Mouse (Mus musculus) inflammation-experienced regulatory T-cells, adult 6 months (primary cell): ENCODE measurements at regions not wholly inside any gene's neighbourhood (a gene's known extent, or its start where the extent isn't known, plus 50 kb on each side); places are given as distances from the start of the nearest gene placed in this dataset.

Experiments
- ATAC-seq: one replicate; pipeline ENCODE4 v1.8.0; 2017

DNA sequence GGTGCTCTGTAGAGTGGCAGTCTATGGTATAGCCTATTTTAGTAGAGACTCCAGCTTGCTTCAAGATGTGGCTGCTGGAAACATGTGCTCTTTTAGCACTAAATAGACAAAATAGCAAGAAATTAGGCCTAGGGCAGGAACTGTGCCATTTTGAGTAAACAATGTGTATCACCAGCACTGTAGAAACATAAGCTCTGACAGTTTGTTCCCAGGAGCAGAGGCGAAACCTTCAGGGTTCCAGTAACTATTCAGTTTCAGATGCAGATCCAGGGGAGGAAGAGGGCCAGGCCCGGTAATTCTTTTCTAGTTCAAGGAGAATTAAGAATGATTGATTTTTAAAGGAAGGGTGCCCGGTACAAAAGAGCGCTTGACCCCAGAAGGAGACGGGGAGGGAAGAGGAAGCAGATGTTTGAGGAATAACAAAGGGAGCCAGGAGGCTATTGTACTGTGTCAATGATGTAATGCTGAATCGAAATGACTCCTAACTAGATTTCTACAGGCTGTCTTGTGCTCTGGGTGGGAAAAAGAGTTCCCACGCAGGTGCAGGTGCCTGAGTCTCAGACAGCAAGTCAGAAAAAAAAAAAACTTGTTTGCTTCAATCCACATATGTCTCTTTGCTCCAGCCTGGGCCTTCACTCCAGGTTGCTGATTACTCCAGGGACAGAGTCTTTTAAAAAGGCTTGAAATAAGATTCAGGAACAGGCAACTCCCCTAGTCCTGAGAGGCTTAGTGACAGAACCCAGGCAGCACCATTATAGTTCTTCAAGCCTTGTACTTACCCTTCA lies 57.4 kb upstream of the Tex13c2 start:
- no peak for ATAC-seq
